Mouse (Mus musculus) liver, embryonic 12.5 days (tissue): ENCODE data around the gene H2afx. TPM values are rescaled to one million over a fixed set of nuclear protein-coding genes. Genes with fewer than 3 reads are reported as not detected.
"Not testable (repeated sequence)": the region's sequence is repeated elsewhere in the genome, so short reads cannot be mapped to it uniquely, and the experiment has no call there.

Experiments
- ATAC-seq: fragments of 200-750 bp; cut with Nextera tagmentation; 2 replicates; pipeline ENCODE4 v1.8.0; 2017; ENCODE audit warnings: moderate number of reproducible peaks, mild to moderate bottlenecking, moderate library complexity
- H3K27ac ChIP-seq: fragments of 300-500 bp; sonication (generic); 2 replicates; pipeline ENCODE4 v1.5.1; 2016; ENCODE audit warnings: mild to moderate bottlenecking
- H3K27me3 ChIP-seq: fragments of 300-500 bp; sonication (generic); replicated peaks from 2 replicates; pipeline ENCODE4 v1.6.1; 2016; ENCODE audit warnings: mild to moderate bottlenecking, moderate library complexity
- H3K36me3 ChIP-seq: fragments of 300-500 bp; sonication (generic); 2 replicates; pipeline ENCODE4 v1.6.1; 2016; ENCODE audit warnings: mild to moderate bottlenecking, moderate library complexity
- H3K4me1 ChIP-seq: fragments of 300-500 bp; sonication (generic); 2 replicates; pipeline ENCODE4 v1.6.1; 2016
- H3K4me2 ChIP-seq: fragments of 300-500 bp; sonication (generic); 2 replicates; pipeline ENCODE4 v1.6.1; 2016; ENCODE audit warnings: mild to moderate bottlenecking, moderate library complexity
- H3K4me3 ChIP-seq: fragments of 300-500 bp; sonication (generic); 2 replicates; pipeline ENCODE4 v1.5.1; 2016; ENCODE audit warnings: mild to moderate bottlenecking, moderate library complexity
- H3K9ac ChIP-seq: fragments of 300-500 bp; sonication (generic); 2 replicates; pipeline ENCODE4 v1.6.1; 2016; ENCODE audit warnings: mild to moderate bottlenecking, moderate library complexity
- H3K9me3 ChIP-seq: fragments of 300-500 bp; sonication (generic); replicated peaks from 2 replicates; pipeline ENCODE4 v1.6.1; 2016; ENCODE audit warnings: mild to moderate bottlenecking, moderate library complexity
- WGBS: fragments of 180-500 bp; shearing (Covaris S2); methylation state at CpG from one replicate; pipeline ENCODE4 v1.1.7; 2016; ENCODE audit not compliant: insufficient replicate concordance; 5-methylcytosine and 5-hydroxymethylcytosine counted together
- polyA plus RNA-seq: library from polyadenylated mRNA; unstranded; fragments of >200 nt; fragmentation: Nextera tagmentation; extraction: Ambion mirVana; gene quantifications from 2 replicates; pipeline ENCODE4 v1.2.1, GENCODE M21; 2016

H2afx gene
- polyA plus RNA-seq, 1 experiment from 2014 or later, result 233 TPM

DNA sequence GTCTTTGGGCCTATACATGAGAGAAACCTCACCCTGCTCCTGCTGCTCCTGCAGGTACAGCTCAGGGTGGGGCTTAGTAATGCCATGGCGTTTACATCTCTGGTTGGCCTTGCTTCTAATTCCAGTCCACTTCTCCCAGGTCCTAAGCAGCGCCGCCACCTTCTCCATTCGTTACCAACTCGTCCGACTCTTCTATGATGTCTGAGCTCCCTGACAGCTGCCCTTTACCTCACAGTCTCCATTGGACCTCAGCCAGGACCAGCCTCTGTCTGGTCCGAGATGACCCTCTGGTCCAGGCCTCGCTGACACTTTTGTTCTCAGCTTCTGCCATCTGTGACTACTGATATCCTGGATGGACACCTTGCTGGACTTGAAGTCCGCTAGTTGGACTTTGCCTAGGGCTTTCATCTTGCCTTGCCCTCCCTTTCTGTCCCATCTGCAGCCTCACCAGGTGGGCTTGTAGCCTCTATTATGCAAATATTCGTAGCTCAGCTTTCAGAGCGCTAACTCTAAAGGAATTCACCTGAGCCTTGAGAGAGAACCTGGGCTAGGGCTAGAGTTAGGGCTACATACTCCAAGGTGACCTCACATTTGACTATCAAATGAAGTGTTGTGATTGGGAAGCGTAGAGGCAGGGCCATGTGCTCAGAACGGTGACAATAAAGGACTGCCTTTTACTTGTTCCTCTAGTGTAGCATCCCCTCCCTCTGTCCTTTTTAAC lies 1.4 kb upstream of the H2afx start:
- peak overlapping the region; percentile 65 for H3K9ac ChIP-seq
- 90% methylated on average over 13 of the region's 13 CpGs for WGBS
- peak overlapping the region; percentile 66 for H3K4me2 ChIP-seq
- no peaks in the 10 kb centered on the region for H3K27me3 ChIP-seq
- peaks cover 33% of the 10 kb centered on the region for H3K4me1 ChIP-seq
- H3K4me3 ChIP-seq, result peak overlapping the region; percentile 54
- H3K9me3 ChIP-seq, result no peaks in the 10 kb centered on the region
- peaks cover 89% of the 10 kb centered on the region for H3K36me3 ChIP-seq
- no peak for ATAC-seq
- H3K27ac ChIP-seq, result peak overlapping the region; percentile 89

- peak; percentile 17 for ATAC-seq
- Histone ChIP-seq H3K27ac (peak overlapping the region; percentile 100), H3K27me3 (no peaks in the 10 kb centered on the region), H3K9me3 (no peaks in the 10 kb centered on the region), H3K9ac (peak overlapping the region; percentile 99), H3K36me3 (peaks cover 90% of the 10 kb centered on the region), H3K4me2 (peak overlapping the region; percentile 84), H3K4me3 (peak overlapping the region; percentile 93), H3K4me1 (peaks cover 54% of the 10 kb centered on the region)
- under 1% methylated on average over 46 of the region's 50 CpGs for WGBS
Measured at GRCm38 (mm10) chr9:44335331-44336092, 1.0 kb downstream of the H2afx start.

DNA sequence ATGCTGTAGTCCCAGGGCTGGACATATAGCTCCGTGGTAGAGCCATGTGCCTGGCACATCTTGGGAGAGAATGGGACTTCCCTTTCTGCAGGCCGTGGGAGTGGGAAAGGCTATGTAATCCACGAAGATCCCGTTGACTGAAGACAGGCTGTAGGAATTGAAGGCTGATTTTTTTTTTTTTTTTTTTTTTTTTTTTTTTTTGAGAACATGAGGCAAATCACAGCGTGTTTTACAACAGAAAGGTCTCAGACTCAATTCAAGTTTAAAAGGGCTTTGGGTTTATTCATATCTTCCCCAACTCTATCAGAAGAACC lies 1.6 kb downstream of the H2afx start:
- 2% methylated on average over 5 of the region's 5 CpGs for WGBS
- Histone ChIP-seq H3K27me3 (no peaks in the 10 kb centered on the region), H3K4me2 (peak overlapping the region; percentile 84), H3K4me1 (peaks cover 55% of the 10 kb centered on the region), H3K36me3 (peaks cover 90% of the 10 kb centered on the region), H3K4me3 (peak overlapping the region; percentile 93), H3K27ac (peak overlapping the region; percentile 100), H3K9me3 (no peaks in the 10 kb centered on the region), H3K9ac (peak overlapping the region; percentile 99)
- no peak for ATAC-seq

- Histone ChIP-seq H3K4me3 (peak overlapping the region; percentile 93), H3K27ac (peak overlapping the region; percentile 100), H3K9ac (peak overlapping the region; percentile 99), H3K4me1 (peaks cover 55% of the 10 kb centered on the region), H3K4me2 (peak overlapping the region; percentile 84), H3K36me3 (peaks cover 90% of the 10 kb centered on the region)
- not testable (repeated sequence) for H3K9me3 ChIP-seq, ATAC-seq, H3K27me3 ChIP-seq
- 26% methylated on average over 4 of the region's 4 CpGs for whole genome bisulfite sequencing
Measured at GRCm38 (mm10) chr9:44336513-44336912, 2.0 kb downstream of the H2afx start.

DNA sequence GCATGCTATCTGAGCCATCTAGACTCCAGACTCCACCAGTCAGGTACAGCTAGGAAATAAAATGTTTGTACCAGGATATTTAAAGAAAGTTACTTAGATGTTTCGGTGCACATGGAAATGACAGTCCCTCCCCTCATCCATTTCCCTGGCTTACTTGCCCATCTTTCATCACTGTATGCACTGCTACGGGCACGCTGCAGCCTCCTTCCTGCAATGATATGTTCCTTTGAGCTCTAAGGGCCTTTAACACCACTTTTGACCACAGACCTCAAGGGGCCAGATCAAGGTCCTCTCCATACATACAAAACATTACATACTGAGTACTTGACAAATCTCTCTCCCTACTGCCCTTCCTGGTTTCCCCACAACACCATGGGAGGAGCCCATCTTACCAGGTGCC lies 2.5 kb downstream of the H2afx start:
- peaks cover 90% of the 10 kb centered on the region for H3K36me3 ChIP-seq
- H3K9me3 ChIP-seq, result no peaks in the 10 kb centered on the region
- H3K27ac ChIP-seq, result peak overlapping the region; percentile 100
- H3K4me1 ChIP-seq, result peaks cover 55% of the 10 kb centered on the region
- H3K27me3 ChIP-seq, result no peaks in the 10 kb centered on the region
- peak overlapping the region; percentile 84 for H3K4me2 ChIP-seq
- H3K9ac ChIP-seq, result peak overlapping the region; percentile 99
- ATAC-seq, result no peak
- WGBS, result 51% methylated on average over 3 of the region's 3 CpGs
- peak overlapping the region; percentile 93 for H3K4me3 ChIP-seq

GRCm38 (mm10) chr9:44337436-44338169 lies 3.1 kb downstream of the H2afx start:
- H3K4me2 ChIP-seq, result peak overlapping the region; percentile 84
- peaks cover 59% of the 10 kb centered on the region for H3K4me1 ChIP-seq
- peak overlapping the region; percentile 99 for H3K9ac ChIP-seq
- H3K36me3 ChIP-seq, result peaks cover 84% of the 10 kb centered on the region
- H3K9me3 ChIP-seq, result no peaks in the 10 kb centered on the region
- no peak for ATAC-seq
- peak overlapping the region; percentile 100 for H3K27ac ChIP-seq
- H3K4me3 ChIP-seq, result peak overlapping the region; percentile 93
- no peaks in the 10 kb centered on the region for H3K27me3 ChIP-seq
- WGBS, result 73% methylated on average over 9 of the region's 9 CpGs

GRCm38 (mm10) chr9:44338574-44338973 lies 4.1 kb downstream of the H2afx start:
- peak overlapping the region; percentile 93 for H3K4me3 ChIP-seq
- H3K4me1 ChIP-seq, result peaks cover 58% of the 10 kb centered on the region
- H3K9ac ChIP-seq, result peak overlapping the region; percentile 99
- 72% methylated on average over 5 of the region's 5 CpGs for WGBS
- H3K4me2 ChIP-seq, result peak overlapping the region; percentile 84
- H3K27ac ChIP-seq, result peak overlapping the region; percentile 100
- no peak for ATAC-seq
- no peaks in the 10 kb centered on the region for H3K9me3 ChIP-seq
- no peaks in the 10 kb centered on the region for H3K27me3 ChIP-seq
- peaks cover 74% of the 10 kb centered on the region for H3K36me3 ChIP-seq

GRCm38 (mm10) chr9:44341487-44341886 lies 7.0 kb downstream of the H2afx start:
- peaks cover 63% of the 10 kb centered on the region for H3K36me3 ChIP-seq
- peak overlapping the region; percentile 100 for H3K27ac ChIP-seq
- H3K9me3 ChIP-seq, result no peaks in the 10 kb centered on the region
- peaks cover 67% of the 10 kb centered on the region for H3K4me1 ChIP-seq
- H3K27me3 ChIP-seq, result no peaks in the 10 kb centered on the region
- WGBS, result 45% methylated on average over 5 of the region's 5 CpGs
- H3K4me3 ChIP-seq, result peak overlapping the region; percentile 93
- peak overlapping the region; percentile 98 for H3K9ac ChIP-seq
- peak overlapping the region; percentile 84 for H3K4me2 ChIP-seq
- no peak for ATAC-seq

DNA sequence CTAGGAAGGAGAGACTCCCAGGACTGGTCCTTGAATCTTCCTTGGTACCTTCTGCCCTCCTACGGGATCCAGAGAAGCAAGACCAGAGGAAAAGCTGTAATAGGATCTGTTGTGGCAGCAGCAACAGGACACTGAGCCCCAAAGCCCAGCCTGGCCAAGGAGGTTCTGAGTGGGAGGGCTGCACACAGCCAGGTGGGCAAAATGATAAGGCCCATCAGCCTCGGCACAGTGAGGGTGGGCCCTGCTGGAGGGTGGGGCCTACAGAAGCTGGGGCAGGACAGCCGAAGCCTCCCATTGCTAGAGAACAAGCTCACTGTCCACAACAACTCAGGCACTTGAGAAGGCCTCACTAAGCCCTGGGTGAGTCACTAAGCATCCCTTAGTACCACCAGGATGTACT lies 7.7 kb downstream of the H2afx start:
- Histone ChIP-seq H3K4me3 (peak overlapping the region; percentile 93), H3K4me2 (peak overlapping the region; percentile 84), H3K36me3 (peaks cover 63% of the 10 kb centered on the region), H3K4me1 (peaks cover 60% of the 10 kb centered on the region), H3K9me3 (no peaks in the 10 kb centered on the region), H3K27me3 (no peaks in the 10 kb centered on the region), H3K9ac (peak overlapping the region; percentile 98), H3K27ac (peak overlapping the region; percentile 100)
- WGBS, result 18% methylated on average over 3 of the region's 3 CpGs
- ATAC-seq, result peak; percentile 84

GRCm38 (mm10) chr9:44342605-44343004 lies 8.1 kb downstream of the H2afx start:
- peaks cover 63% of the 10 kb centered on the region for H3K36me3 ChIP-seq
- WGBS, result 37% methylated on average over 1 of the region's 1 CpGs
- peak overlapping the region; percentile 84 for H3K4me2 ChIP-seq
- H3K4me3 ChIP-seq, result peak overlapping the region; percentile 93
- peak overlapping the region; percentile 98 for H3K9ac ChIP-seq
- H3K4me1 ChIP-seq, result peaks cover 56% of the 10 kb centered on the region
- peak overlapping the region; percentile 100 for H3K27ac ChIP-seq
- H3K27me3 ChIP-seq, result no peaks in the 10 kb centered on the region
- no peaks in the 10 kb centered on the region for H3K9me3 ChIP-seq
- ATAC-seq, result no peak

- H3K4me2 ChIP-seq, result peak overlapping the region; percentile 84
- peak overlapping the region; percentile 98 for H3K9ac ChIP-seq
- H3K27ac ChIP-seq, result peak overlapping the region; percentile 100
- H3K27me3 ChIP-seq, result no peaks in the 10 kb centered on the region
- H3K36me3 ChIP-seq, result peaks cover 63% of the 10 kb centered on the region
- peaks cover 50% of the 10 kb centered on the region for H3K4me1 ChIP-seq
- no peaks in the 10 kb centered on the region for H3K9me3 ChIP-seq
- peak overlapping the region; percentile 93 for H3K4me3 ChIP-seq
- ATAC-seq, result peak; percentile 81
- WGBS, result 3% methylated on average over 6 of the region's 6 CpGs
Measured at GRCm38 (mm10) chr9:44343290-44343689, 8.8 kb downstream of the H2afx start.
